17 mouse cellular contexts compared by ENCODE assay signal in the genomic region with DNA sequence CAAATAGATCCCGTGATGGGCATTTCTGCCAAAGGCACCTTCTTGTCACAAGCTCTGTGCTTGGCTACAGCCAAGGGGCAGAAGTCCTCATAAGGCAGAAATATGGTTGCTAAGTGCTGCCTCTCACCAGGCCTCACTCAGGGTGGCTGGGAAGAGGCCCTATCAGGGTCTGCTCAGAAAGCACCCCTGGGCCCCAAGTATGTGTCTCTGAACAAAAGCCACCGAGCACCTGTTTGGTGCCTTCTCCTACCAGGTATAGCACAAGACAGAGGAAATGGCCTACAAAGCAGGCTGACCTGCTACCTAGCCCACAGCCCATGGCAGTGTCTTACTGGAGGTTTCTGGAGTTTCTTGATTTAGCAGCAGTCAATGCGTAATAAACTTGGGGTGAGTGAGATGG.
"Had no signal": no experiment of that assay in that cellular context is flagged by ENCODE, and none has a peak within 500 bp of the region (broad histone marks: within the 10 kb centered on the region; RNA-seq: fewer than 3 reads in every experiment).

No protein-coding gene starts in this region.

- ATAC-seq: liver, postnatal 0 days; lung, postnatal 0 days; midbrain, embryonic 15.5 days had no signal

- DNase-seq: liver, embryonic 13.5 days; liver, postnatal 0 days; lung, adult 2 months; lung, postnatal 14 days; lung, postnatal 36 days; right cerebral cortex, postnatal 14 days; thymus, postnatal 36 days had no signal

- H3K9ac ChIP-seq: liver, embryonic 13.5 days; liver, embryonic 15.5 days; liver, postnatal 0 days; lung, embryonic 15.5 days; midbrain, embryonic 12.5 days; midbrain, embryonic 15.5 days; neural tube, embryonic 12.5 days; stomach, embryonic 15.5 days had no signal

- H3K9me3 ChIP-seq: liver, embryonic 13.5 days; liver, embryonic 15.5 days; lung, embryonic 15.5 days; stomach, embryonic 15.5 days had no signal

- H3K4me3 ChIP-seq: liver, embryonic 13.5 days; liver, embryonic 15.5 days; lung, embryonic 15.5 days; megakaryocyte, embryonic 14.5 days; midbrain, embryonic 12.5 days; midbrain, embryonic 15.5 days; neural tube, embryonic 12.5 days; stomach, embryonic 15.5 days had no signal

- H3K27me3 ChIP-seq: liver, embryonic 13.5 days; liver, embryonic 15.5 days; lung, embryonic 15.5 days; midbrain, embryonic 12.5 days; midbrain, embryonic 15.5 days; neural tube, embryonic 12.5 days; stomach, embryonic 15.5 days had no signal

- H3K4me1 ChIP-seq: liver, embryonic 13.5 days; liver, embryonic 15.5 days; lung, embryonic 15.5 days; midbrain, embryonic 12.5 days; midbrain, embryonic 15.5 days; neural tube, embryonic 12.5 days; stomach, embryonic 15.5 days had no signal

- H3K4me2 ChIP-seq: liver, embryonic 13.5 days; liver, embryonic 15.5 days; lung, embryonic 15.5 days; midbrain, embryonic 12.5 days; midbrain, embryonic 15.5 days; neural tube, embryonic 12.5 days; stomach, embryonic 15.5 days had no signal

- H3K27ac ChIP-seq: liver, embryonic 13.5 days; liver, embryonic 15.5 days; lung, embryonic 15.5 days; macrophage; midbrain, embryonic 12.5 days; midbrain, embryonic 15.5 days; neural tube, embryonic 12.5 days; stomach, embryonic 15.5 days; stomach, postnatal 0 days had no signal

- H3K36me3 ChIP-seq: liver, embryonic 13.5 days; liver, embryonic 15.5 days; lung, embryonic 15.5 days; midbrain, embryonic 12.5 days; midbrain, embryonic 15.5 days; neural tube, embryonic 12.5 days; stomach, embryonic 15.5 days had no signal
